Mouse (Mus musculus) megakaryocyte, embryonic 14.5 days (primary cell): ENCODE measurements at regions not wholly inside any gene's neighbourhood (a gene's known extent, or its start where the extent isn't known, plus 50 kb on each side); places are given as distances from the start of the nearest gene placed in this dataset.

Source experiments
- FLI1 ChIP-seq: IDR thresholded peaks from 2 replicates; pipeline ENCODE4 v1.6.1; 2012; ENCODE audit warnings: low read length, inconsistent platforms, mixed read lengths
- GATA1 ChIP-seq: IDR thresholded peaks from 3 replicates; pipeline ENCODE4 v1.6.1; 2012; ENCODE audit warnings: mixed read lengths, low read length, inconsistent platforms, borderline replicate concordance

- TF ChIP-seq GATA1 (no peak), FLI1 (no peak)
Observed at GRCm38 (mm10) chr19:56100131-56100872, 186.6 kb upstream of the Habp2 start.
